10 mouse cellular contexts compared by ENCODE assay signal in the genomic region with DNA sequence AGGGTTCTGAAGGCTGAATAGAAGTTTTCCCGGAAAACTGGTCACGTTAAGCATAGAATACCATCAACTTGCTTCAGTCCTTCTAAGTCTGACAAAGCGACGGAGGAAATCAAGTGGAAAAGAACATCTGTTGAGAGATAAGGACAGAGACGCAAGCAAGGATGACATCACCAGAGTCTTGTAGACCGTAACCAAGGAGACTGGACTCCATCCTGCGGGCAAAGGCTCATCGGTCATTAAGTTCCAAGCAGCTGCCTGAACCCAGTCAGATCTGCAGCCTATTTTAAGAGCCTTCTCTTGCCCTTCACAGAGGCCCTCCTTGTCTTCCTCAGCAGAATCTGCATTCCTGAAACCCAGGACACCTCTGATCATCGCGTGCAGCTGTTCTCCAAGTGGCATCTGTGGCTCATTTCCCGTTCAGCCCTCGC.
DNase-seq lines count a peak whose midpoint lies in the region; ATAC-seq lines count a peak whose summit lies in the region.
"Had no signal": no experiment of that assay in that cellular context is flagged by ENCODE, and none has a peak within 500 bp of the region (broad histone marks: within the 10 kb centered on the region; RNA-seq: fewer than 3 reads in every experiment).

No protein-coding gene starts in this region.

- H3K36me3 ChIP-seq in forebrain, embryonic 12.5 days (replicated peaks) = peaks cover 33% of the 10 kb centered on the region
- peaks cover 12% of the 10 kb centered on the region for H3K36me3 ChIP-seq in forebrain, embryonic 14.5 days (ENCODE audit: control insufficient read depth, insufficient read depth, low read length)
- peaks cover 83% of the 10 kb centered on the region for H3K36me3 ChIP-seq in midbrain, embryonic 10.5 days
- H3K36me3 ChIP-seq in midbrain, embryonic 16.5 days (ENCODE audit: control insufficient read depth, insufficient read depth, low read length) = no peaks in the 10 kb centered on the region
- no peaks in the 10 kb centered on the region for H3K36me3 ChIP-seq in hindbrain, embryonic 15.5 days

- H3K4me2 ChIP-seq in forebrain, embryonic 12.5 days = no peak overlapping the region
- H3K4me2 ChIP-seq in forebrain, embryonic 14.5 days (ENCODE audit: low read length) = no peak overlapping the region
- no peak overlapping the region for H3K4me2 ChIP-seq in midbrain, embryonic 16.5 days (ENCODE audit: low read length)
- H3K4me2 ChIP-seq in hindbrain, embryonic 15.5 days = no peak overlapping the region

- peaks cover 77% of the 10 kb centered on the region for H3K4me1 ChIP-seq in forebrain, embryonic 12.5 days
- H3K4me1 ChIP-seq in forebrain, embryonic 14.5 days (ENCODE audit: control insufficient read depth, insufficient read depth, low read length) = peaks cover 39% of the 10 kb centered on the region
- H3K4me1 ChIP-seq in midbrain, embryonic 10.5 days = peaks cover 91% of the 10 kb centered on the region
- peaks cover 15% of the 10 kb centered on the region; the same call in 1 of the 2 replicates for H3K4me1 ChIP-seq in midbrain, embryonic 16.5 days (ENCODE audit: control insufficient read depth, insufficient read depth, low read length)
- H3K4me1 ChIP-seq in hindbrain, embryonic 15.5 days (replicated peaks) = peaks cover 45% of the 10 kb centered on the region

- H3K4me3 ChIP-seq in forebrain, embryonic 12.5 days (replicated peaks) = no peak overlapping the region
- no peak overlapping the region for H3K4me3 ChIP-seq in forebrain, embryonic 14.5 days (ENCODE audit: low read depth, low read length)
- H3K4me3 ChIP-seq in midbrain, embryonic 10.5 days = no peak overlapping the region
- H3K4me3 ChIP-seq in midbrain, embryonic 16.5 days (ENCODE audit: low read depth, low read length) = no peak overlapping the region
- no peak overlapping the region for H3K4me3 ChIP-seq in hindbrain, embryonic 15.5 days

- no peaks in the 10 kb centered on the region for H3K9me3 ChIP-seq in forebrain, embryonic 12.5 days
- H3K9me3 ChIP-seq in forebrain, embryonic 14.5 days (replicated peaks; ENCODE audit: control insufficient read depth, low read length) = no peaks in the 10 kb centered on the region
- no peaks in the 10 kb centered on the region for H3K9me3 ChIP-seq in midbrain, embryonic 10.5 days (replicated peaks)
- H3K9me3 ChIP-seq in midbrain, embryonic 16.5 days (replicated peaks; ENCODE audit: control insufficient read depth, low read length, poor library complexity, severe bottlenecking) = no peaks in the 10 kb centered on the region
- no peaks in the 10 kb centered on the region for H3K9me3 ChIP-seq in hindbrain, embryonic 15.5 days

- no peak overlapping the region for H3K9ac ChIP-seq in forebrain, embryonic 12.5 days
- H3K9ac ChIP-seq in forebrain, embryonic 14.5 days (ENCODE audit: low read length) = no peak overlapping the region
- no peak overlapping the region for H3K9ac ChIP-seq in midbrain, embryonic 16.5 days (ENCODE audit: low read depth, low read length)
- no peak overlapping the region for H3K9ac ChIP-seq in hindbrain, embryonic 15.5 days

- H3K27ac ChIP-seq in forebrain, embryonic 12.5 days = peak overlapping the region; percentile 42; the same call in 1 of the 2 replicates
- no peak overlapping the region for H3K27ac ChIP-seq in forebrain, embryonic 14.5 days (ENCODE audit: low read depth, low read length)
- H3K27ac ChIP-seq in midbrain, embryonic 10.5 days (replicated peaks) = peak overlapping the region; percentile 68
- no peak overlapping the region for H3K27ac ChIP-seq in midbrain, embryonic 16.5 days (ENCODE audit: low read length)
- peak overlapping the region; percentile 6; the same call in 1 of the 2 replicates for H3K27ac ChIP-seq in hindbrain, embryonic 15.5 days (replicated peaks)

- 68% methylated on average over 12 of the region's 12 CpGs for WGBS in forebrain, embryonic 12.5 days
- 68% methylated on average over 12 of the region's 12 CpGs for WGBS in forebrain, embryonic 14.5 days
- 71% methylated on average over 12 of the region's 12 CpGs for WGBS in midbrain, embryonic 10.5 days
- WGBS in midbrain, embryonic 16.5 days = 56% methylated on average over 12 of the region's 12 CpGs
- 48% methylated on average over 12 of the region's 12 CpGs for WGBS in hindbrain, embryonic 15.5 days

- intact Hi-C loops in left cerebral cortex, postnatal 25 days (cut with DNase I) = no loop called here

- DNase-seq in forebrain, embryonic 14.5 days (ENCODE audit: low spot score) = no peak
- DNase-seq in midbrain, embryonic 10.5 days (ENCODE audit: low spot score) = no peak
- DNase-seq in retina, postnatal 1 day = peak; percentile 79
- DNase-seq in left cerebral cortex, postnatal 25 days (ENCODE audit: low spot score in 2 of 2) = no peak
- DNase-seq in layer of hippocampus, postnatal 14 days (ENCODE audit: low spot score in 2 of 2) = no peak
- DNase-seq: B cell, adult 2 months; right cerebral cortex, postnatal 14 days had no signal

- no peak for ATAC-seq in forebrain, embryonic 12.5 days (ENCODE audit: low FRiP score)
- no peak for ATAC-seq in forebrain, embryonic 14.5 days
- no peak for ATAC-seq in midbrain, embryonic 16.5 days
- ATAC-seq in hindbrain, embryonic 15.5 days (ENCODE audit: low FRiP score, low read depth) = no peak

- no peaks in the 10 kb centered on the region for H3K27me3 ChIP-seq in forebrain, embryonic 12.5 days
- no peaks in the 10 kb centered on the region for H3K27me3 ChIP-seq in forebrain, embryonic 14.5 days (replicated peaks; ENCODE audit: control insufficient read depth, insufficient read depth, low read length)
- no peaks in the 10 kb centered on the region for H3K27me3 ChIP-seq in midbrain, embryonic 10.5 days (ENCODE audit: low read depth, poor library complexity, severe bottlenecking)
- H3K27me3 ChIP-seq in midbrain, embryonic 16.5 days (ENCODE audit: control insufficient read depth, insufficient read depth, low read depth, low read length) = no peaks in the 10 kb centered on the region
- H3K27me3 ChIP-seq in hindbrain, embryonic 15.5 days = no peaks in the 10 kb centered on the region

Comparison
In these comparisons a context has a peak if more than half of its experiments do, and no peak if none do; other contexts are left out.
1. H3K27ac ChIP-seq: peak in forebrain, embryonic 12.5 days (single experiment), midbrain, embryonic 10.5 days (single experiment) and hindbrain, embryonic 15.5 days (single experiment); none in forebrain, embryonic 14.5 days (single experiment) and midbrain, embryonic 16.5 days (single experiment).